Mouse (Mus musculus) CD4-positive, CD25-positive, alpha-beta regulatory T cell, adult 2 months (primary cell): ENCODE results near the gene Thada.
A peak's percentile ranks its signal among the peaks of the same experiment; 100 is the strongest.
"Not testable (repeated sequence)": the region's sequence is repeated elsewhere in the genome, so short reads cannot be mapped to it uniquely, and the experiment has no call there.

Experiments used
- DNase-seq: peaks from one replicate; pipeline ENCODE4 v3.0.0-alpha.2; 2012; ENCODE audit warnings: low read depth, low spot score

Thada gene

GRCm38 (mm10) chr17:84228223-84228622 lies 237.8 kb downstream of the Thada start:
- DNase-seq, result no peak

DNA sequence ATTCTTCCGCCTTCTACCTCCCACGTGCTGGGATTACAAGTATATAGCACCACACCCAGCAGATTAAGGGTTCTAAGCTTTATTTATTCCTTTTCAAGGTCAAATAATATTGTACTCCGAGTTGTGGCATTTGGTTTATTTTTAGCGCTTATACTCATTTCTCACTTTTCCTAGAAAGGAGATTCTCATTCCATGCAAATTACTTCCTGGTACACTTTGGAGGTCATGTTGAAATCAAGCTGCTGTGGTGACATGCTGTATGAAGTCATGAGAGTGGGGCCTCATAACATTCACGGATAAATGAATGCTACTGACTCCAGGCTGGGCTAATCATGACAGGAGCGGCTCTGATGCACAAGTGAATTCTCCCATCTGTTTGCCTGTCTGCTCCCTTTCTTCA lies 239.3 kb downstream of the Thada start:
- DNase-seq, result peak; percentile 22

DNA sequence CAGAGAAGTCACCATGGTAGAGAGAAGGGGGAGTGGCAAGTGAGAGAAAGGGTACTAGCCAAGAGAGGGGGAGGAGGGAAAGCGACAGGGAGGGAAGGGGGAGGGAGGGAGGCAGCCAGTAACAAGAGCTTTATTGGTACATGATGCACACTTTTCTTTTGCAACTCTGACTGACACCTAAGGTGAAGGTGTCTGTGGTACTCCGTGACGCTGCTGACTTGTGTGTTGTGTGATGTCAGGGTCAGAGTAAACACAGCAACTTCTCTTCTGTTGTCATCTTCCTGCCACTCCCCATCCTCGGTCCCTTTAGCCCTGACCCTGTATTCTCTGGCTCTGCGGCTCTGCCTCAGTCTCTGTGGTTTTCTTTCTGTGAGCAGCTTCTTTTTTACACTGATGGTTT lies 239.8 kb downstream of the Thada start:
- DNase-seq, result peak; percentile 57

DNA sequence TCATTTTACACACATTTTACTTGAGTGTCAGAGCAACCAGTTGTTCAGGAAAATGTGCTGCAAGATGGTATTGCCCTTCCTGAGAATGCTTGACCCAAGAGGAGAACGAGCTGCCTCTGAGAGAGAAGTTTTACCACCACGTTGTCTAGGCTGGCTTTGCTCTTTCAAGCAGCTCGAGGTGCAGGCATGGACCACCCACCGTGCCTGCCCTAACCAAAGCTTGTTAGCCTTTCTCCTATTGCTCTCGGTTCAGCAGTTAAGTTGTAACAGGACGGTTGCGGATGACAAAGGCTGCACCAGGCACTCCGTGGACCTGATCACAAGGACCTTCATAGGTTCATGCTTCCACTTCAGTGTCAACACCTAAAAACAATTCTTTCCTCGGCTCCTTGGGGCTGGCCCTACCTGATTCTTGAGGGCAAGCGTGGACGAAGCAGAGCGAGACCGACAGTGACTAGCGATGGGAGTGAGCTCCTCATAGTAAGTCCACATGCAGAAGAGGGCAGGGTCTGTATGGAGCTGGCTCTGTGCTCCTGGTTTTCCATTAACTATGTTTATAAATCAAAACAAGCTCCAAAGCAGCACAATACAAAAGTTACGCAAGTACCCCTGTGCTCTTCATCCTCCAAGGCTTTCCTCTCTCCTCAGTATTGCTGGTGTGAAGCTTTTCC lies 241.7 kb downstream of the Thada start:
- DNase-seq, result no peak

DNA sequence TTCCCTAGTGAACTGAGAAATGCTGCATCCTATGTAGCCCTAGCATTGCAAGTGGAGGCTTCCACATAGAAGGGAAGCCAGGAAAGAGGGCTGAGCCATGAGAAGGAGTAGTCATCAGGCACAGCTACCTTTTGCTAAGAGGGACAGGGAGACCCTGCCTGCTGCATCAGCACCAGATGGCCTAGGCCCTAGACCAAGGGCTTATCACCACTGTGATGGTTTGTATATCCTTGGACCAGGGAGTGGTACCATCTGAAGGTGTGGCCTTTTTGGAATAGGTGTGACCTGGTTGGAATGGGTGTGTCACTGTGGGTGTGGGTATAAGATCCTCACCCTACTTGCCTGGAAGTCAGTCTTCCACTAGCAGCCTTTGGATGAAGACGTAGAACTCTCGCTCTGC lies 247.2 kb downstream of the Thada start:
- not testable (repeated sequence) for DNase-seq

DNA sequence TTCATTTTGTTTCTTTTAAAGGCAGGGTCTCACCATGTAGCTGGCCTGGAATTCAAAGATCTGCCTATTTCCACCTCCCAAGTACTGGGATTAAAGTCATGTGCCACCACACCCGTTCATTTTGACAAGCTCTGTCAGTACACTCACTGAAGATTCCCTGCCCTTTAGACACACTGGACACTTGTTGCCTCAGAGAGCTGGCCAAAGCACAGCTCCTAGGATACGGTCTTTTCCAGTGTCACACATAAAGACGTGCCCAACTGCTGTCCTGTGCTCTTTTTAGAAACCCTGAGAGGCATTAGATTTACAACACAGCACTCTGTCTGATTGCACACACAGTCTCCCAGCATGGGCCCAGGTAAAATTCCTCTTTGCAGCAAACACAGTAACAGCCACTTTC lies 248.3 kb downstream of the Thada start:
- DNase-seq, result no peak

- DNase-seq, result no peak
These were observed 250.6 kb downstream of the Thada start for GRCm38 (mm10) chr17:84215264-84215960.

DNA sequence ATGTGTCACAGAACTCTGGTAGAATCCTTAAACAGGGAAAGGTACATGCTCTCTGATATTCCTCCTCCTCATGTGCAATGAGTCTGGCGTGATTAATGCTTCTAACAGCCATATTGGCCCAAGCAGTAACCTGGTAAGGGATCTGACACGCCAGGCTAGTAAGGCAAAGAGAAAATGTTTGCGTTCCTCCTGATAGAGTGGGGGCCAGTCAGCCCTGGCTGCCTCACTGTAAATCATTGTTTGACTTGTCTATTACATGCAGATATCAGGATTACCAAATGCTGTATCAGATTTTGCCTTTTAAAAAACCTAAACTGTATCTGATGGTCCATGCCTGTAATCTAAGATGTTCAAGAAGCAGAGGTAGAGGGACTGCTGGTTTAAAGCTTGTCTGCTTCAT lies 252.5 kb downstream of the Thada start:
- DNase-seq, result no peak

- no peak for DNase-seq
These were observed 258.4 kb downstream of the Thada start for GRCm38 (mm10) chr17:84207611-84208010.

DNA sequence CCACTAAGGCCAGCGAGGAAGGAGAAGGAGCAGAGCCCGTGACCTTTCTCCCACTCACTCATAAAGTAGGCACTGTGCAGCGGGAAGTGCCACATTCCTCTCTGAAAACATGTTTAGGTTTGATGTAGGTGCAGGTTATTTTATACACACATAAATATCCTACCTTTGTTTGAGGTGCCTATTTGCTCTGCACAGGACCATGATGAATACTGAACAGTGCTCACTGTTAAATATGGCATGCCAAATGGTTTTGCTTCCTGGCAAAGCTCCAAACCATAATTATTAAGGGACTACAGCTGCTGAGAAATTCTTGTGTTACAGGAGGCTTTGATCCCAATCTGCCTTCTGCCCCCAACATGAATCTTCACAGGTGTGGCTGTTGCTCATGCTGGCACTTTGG lies 259.8 kb downstream of the Thada start:
- no peak for DNase-seq

DNA sequence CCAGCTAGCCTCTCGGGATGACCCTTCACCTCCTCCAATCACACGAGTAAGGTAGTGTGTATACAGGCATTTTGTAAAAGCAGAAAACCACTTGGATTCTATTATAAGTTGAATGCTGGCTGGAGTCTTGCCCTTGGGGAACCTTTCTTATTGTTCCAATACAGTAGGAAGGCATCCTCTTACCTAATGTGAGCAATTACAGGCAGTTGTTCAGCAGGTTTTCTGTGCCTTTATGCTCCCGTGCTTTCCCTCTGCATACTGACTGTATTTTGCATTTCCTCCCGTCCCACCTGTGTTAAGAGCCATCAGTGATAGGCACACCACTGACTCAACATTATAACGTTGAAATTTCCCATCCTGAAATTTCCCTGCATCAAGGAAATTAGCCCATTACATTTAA lies 261.0 kb downstream of the Thada start:
- DNase-seq, result no peak

DNA sequence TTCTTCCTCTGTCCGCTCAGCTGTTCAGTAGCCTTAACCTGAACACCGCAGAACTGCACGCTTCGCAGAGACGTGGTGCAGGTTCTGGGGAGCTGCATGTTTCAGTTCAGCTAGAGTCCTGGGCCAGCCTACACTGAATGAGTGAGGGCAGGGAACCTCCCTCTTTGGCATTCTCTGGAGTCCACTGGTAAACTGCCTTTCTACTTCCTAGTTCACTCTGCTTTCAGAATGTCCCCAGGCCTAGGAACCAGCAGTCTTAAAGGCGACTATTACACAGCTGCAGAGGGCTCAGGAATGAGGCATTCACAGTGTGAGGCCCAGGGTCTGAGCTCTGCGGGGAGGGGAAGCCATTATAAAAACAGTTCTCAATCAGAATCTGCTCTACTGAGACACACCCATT lies 262.7 kb downstream of the Thada start:
- no peak for DNase-seq

- DNase-seq, result no peak
These were observed 264.8 kb downstream of the Thada start for GRCm38 (mm10) chr17:84201183-84201582.

GRCm38 (mm10) chr17:84197912-84198344 lies 268.1 kb downstream of the Thada start:
- DNase-seq, result no peak

DNA sequence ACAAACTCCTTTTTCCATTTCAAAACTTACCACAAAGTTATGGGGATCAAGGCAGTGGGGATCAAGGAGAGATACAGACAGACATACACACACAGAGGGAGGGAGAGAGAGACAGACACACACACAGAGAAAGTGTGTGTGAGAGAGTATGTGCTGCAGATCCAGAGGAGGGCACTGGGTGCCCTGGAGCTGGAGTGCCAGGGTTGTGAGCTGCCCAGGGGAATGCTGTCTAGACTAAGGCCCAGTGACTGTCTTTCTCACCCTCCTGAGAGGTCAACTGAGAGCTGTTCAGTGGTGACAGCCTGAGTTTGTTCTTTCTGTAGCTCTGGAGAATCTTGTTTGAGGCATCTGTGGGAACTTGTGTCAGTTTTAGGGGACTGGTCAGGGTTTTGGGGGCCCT lies 269.7 kb downstream of the Thada start:
- no peak for DNase-seq

DNA sequence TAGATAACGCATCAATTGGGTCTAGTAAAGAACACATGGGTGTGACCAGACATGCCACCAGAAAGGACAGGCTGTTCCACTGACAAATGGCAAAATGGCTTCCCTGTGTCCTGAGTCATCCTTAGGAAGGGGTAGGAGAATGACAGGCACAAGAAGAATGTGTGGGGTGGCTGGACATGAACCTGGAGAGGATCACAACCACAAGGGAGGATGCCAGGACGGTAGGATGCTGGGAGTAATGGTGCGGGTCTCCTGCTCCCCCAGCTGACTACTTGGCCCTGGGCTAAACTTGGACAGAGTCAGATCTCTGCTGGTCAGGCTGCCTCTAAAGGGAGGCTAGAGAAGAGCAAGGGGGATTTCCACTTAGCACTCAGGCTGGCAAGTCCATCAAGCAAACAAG lies 270.2 kb downstream of the Thada start:
- no peak for DNase-seq

DNA sequence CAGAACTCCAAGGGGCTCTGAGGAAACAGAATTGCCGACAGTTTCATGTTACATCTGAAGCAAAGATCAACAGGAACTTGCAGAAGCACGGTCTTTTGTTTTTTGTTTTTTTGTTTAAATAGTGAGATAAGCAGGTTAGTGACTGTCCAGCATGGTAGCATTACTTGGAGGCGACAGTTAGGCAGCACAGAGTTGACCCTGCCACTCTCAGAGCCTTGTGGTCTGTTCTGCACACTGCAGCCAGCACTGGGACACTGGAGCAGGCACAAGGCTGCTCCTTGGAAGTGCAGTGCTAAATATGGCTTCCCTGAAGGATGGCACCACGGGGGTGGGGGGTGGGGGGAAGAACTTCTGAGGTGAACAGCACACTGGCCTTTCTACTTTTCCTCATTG lies 271.0 kb downstream of the Thada start:
- DNase-seq, result no peak

- no peak for DNase-seq
These were observed 271.6 kb downstream of the Thada start for GRCm38 (mm10) chr17:84194282-84195002.

GRCm38 (mm10) chr17:84193411-84193810 lies 272.6 kb downstream of the Thada start:
- DNase-seq, result no peak

- DNase-seq, result no peak
These were observed 274.1 kb downstream of the Thada start for GRCm38 (mm10) chr17:84191946-84192345.

DNA sequence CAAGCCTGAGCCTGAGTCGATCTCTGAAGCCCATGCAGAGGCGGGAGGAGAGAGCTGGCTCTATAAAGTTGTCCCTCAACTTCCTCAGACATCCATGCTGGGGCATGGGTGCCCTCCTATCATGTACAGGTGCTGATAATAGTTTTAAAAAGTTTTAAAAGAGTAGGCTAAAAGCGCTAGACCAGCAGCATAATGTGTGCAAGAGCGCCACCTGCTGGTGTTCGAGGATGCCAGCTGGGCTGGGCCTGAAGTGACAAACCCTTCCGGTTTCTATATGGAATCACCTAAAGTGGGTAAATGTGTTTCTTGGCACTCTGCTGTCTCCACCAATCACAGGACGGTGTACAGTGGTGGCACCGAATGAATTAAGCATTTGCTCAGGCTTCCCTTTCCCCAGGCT lies 275.1 kb downstream of the Thada start:
- DNase-seq, result peak; percentile 95

DNA sequence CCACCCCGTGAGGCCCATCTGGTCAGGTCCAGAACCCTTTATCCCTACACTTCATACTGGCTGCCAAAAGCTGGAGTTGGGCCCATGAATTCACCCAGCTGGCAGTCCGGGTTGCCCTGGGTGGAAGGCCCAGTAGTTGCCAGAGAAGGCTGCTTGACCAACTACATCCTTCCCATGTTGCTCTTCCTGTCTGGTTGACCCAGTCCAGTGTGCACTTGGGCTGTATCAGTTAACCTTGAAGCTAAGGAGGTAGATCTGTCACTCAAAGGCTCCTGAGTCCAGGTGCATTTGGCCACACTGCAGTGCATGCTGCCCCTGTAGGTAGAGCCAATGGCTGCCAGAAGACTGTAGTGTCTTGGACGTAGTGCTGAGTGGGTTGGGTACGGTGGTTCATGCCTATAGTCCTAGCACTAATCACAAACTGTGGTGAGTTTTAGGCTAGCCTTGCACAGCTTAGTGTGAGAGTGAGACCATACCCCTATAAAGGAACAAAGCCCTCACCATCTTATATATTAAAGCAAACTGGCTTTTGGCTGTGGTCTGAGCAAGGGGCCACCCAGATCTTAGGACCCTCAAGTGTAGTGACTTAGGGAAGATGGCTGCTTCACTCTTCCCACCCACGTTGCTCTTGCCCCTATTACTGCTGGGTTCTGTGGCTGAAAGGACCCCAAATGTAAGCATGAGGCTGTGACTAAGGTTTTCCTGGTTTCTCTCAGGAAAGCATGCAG lies 276.7 kb downstream of the Thada start:
- DNase-seq, result peak; percentile 36
